Mouse (Mus musculus) forebrain, embryonic 15.5 days (tissue): ENCODE data around the gene Iqsec1. TPM values are rescaled to one million over a fixed set of nuclear protein-coding genes. Genes with fewer than 3 reads are reported as not detected.

Experiments used
- ATAC-seq: fragments of 200-750 bp; cut with Nextera tagmentation; replicated peaks from 2 replicates; pipeline ENCODE4 v1.8.0; 2017; ENCODE audit warnings: mild to moderate bottlenecking, moderate TSS enrichment, moderate library complexity
- H3K27ac ChIP-seq: fragments of 300-500 bp; sonication (generic); replicated peaks from 2 replicates; pipeline ENCODE4 v1.5.1; 2015; ENCODE audit warnings: mild to moderate bottlenecking, inconsistent platforms
- H3K27me3 ChIP-seq: fragments of 300-500 bp; sonication (generic); 2 replicates; pipeline ENCODE4 v1.6.1; 2015; ENCODE audit warnings: inconsistent platforms
- H3K36me3 ChIP-seq: fragments of 300-500 bp; sonication (generic); 2 replicates; pipeline ENCODE4 v1.6.1; 2015; ENCODE audit warnings: mild to moderate bottlenecking, inconsistent platforms
- H3K4me1 ChIP-seq: fragments of 300-500 bp; sonication (generic); 2 replicates; pipeline ENCODE4 v1.6.1; 2015; ENCODE audit warnings: inconsistent platforms
- H3K4me2 ChIP-seq: fragments of 300-500 bp; sonication (generic); replicated peaks from 2 replicates; pipeline ENCODE4 v1.6.1; 2015; ENCODE audit warnings: mild to moderate bottlenecking, inconsistent platforms
- H3K4me3 ChIP-seq: fragments of 300-500 bp; sonication (generic); 2 replicates; pipeline ENCODE4 v1.5.1; 2015; ENCODE audit warnings: mild to moderate bottlenecking, inconsistent platforms
- H3K9ac ChIP-seq: fragments of 300-500 bp; sonication (generic); replicated peaks from 2 replicates; pipeline ENCODE4 v1.6.1; 2015; ENCODE audit warnings: mild to moderate bottlenecking, inconsistent platforms
- H3K9me3 ChIP-seq: fragments of 300-500 bp; sonication (generic); 2 replicates; pipeline ENCODE4 v1.6.1; 2016; ENCODE audit warnings: inconsistent platforms
- WGBS: fragments of 180-500 bp; shearing (Covaris S2); methylation state at CpG from one replicate; pipeline ENCODE4 v1.1.7; 2015; ENCODE audit warnings: mixed read lengths; 5-methylcytosine and 5-hydroxymethylcytosine counted together
- polyA plus RNA-seq: library from polyadenylated mRNA; unstranded; fragments of >200 nt; fragmentation: Nextera tagmentation; extraction: Ambion mirVana; gene quantifications from 2 replicates; pipeline ENCODE4 v1.2.1, GENCODE M21; 2015

Gene Iqsec1
- polyA plus RNA-seq, 1 experiment from 2014 or later: 16.3 TPM

- no peaks in the 10 kb centered on the region for H3K36me3 ChIP-seq
- H3K27me3 ChIP-seq: no peaks in the 10 kb centered on the region
- 89% methylated on average over 6 of the region's 6 CpGs for whole genome bisulfite sequencing
- H3K4me3 ChIP-seq: no peak overlapping the region
- no peak overlapping the region for H3K4me2 ChIP-seq
- no peak for ATAC-seq
- H3K27ac ChIP-seq: no peak overlapping the region
- no peak overlapping the region for H3K9ac ChIP-seq
- no peaks in the 10 kb centered on the region for H3K9me3 ChIP-seq
- no peaks in the 10 kb centered on the region for H3K4me1 ChIP-seq
Observed at GRCm38 (mm10) chr6:90755613-90755941, 232.9 kb downstream of the Iqsec1 start.

GRCm38 (mm10) chr6:90754927-90755612 is 233.4 kb downstream of the Iqsec1 start:
- Histone ChIP-seq H3K4me3 (no peak overlapping the region), H3K4me1 (no peaks in the 10 kb centered on the region), H3K36me3 (no peaks in the 10 kb centered on the region), H3K9ac (no peak overlapping the region), H3K27me3 (no peaks in the 10 kb centered on the region), H3K4me2 (no peak overlapping the region), H3K27ac (no peak overlapping the region), H3K9me3 (no peaks in the 10 kb centered on the region)
- ATAC-seq: no peak
- WGBS: 83% methylated on average over 7 of the region's 7 CpGs

- Histone ChIP-seq H3K36me3 (no peaks in the 10 kb centered on the region), H3K4me2 (no peak overlapping the region), H3K4me1 (no peaks in the 10 kb centered on the region), H3K9ac (no peak overlapping the region), H3K27me3 (no peaks in the 10 kb centered on the region), H3K9me3 (no peaks in the 10 kb centered on the region), H3K4me3 (no peak overlapping the region), H3K27ac (no peak overlapping the region)
- no peak for ATAC-seq
- WGBS: 95% methylated on average over 2 of the region's 2 CpGs
Observed at GRCm38 (mm10) chr6:90754093-90754492, 234.4 kb downstream of the Iqsec1 start.

- ATAC-seq: no peak
- no peak overlapping the region for H3K27ac ChIP-seq
Observed at GRCm38 (mm10) chr6:90753656-90754055, 234.8 kb downstream of the Iqsec1 start.

GRCm38 (mm10) chr6:90751624-90752023 is 236.9 kb downstream of the Iqsec1 start:
- WGBS: 89% methylated on average over 3 of the region's 3 CpGs
- no peak overlapping the region for H3K4me2 ChIP-seq

More at GRCm38 (mm10) chr6:90753656-90754055, 234.8 kb downstream of the Iqsec1 start:
- Histone ChIP-seq H3K4me1 (no peaks in the 10 kb centered on the region), H3K4me2 (no peak overlapping the region), H3K4me3 (no peak overlapping the region), H3K9ac (no peak overlapping the region), H3K27me3 (no peaks in the 10 kb centered on the region), H3K9me3 (no peaks in the 10 kb centered on the region), H3K36me3 (no peaks in the 10 kb centered on the region)

GRCm38 (mm10) chr6:90750091-90750490 is 238.4 kb downstream of the Iqsec1 start:
- Histone ChIP-seq H3K9ac (no peak overlapping the region), H3K4me2 (no peak overlapping the region), H3K4me1 (peaks cover 14% of the 10 kb centered on the region), H3K27me3 (no peaks in the 10 kb centered on the region), H3K36me3 (no peaks in the 10 kb centered on the region), H3K4me3 (no peak overlapping the region), H3K27ac (no peak overlapping the region), H3K9me3 (no peaks in the 10 kb centered on the region)
- ATAC-seq: no peak
- 69% methylated on average over 2 of the region's 2 CpGs for WGBS

More at GRCm38 (mm10) chr6:90751624-90752023, 236.9 kb downstream of the Iqsec1 start:
- no peak for ATAC-seq
- Histone ChIP-seq H3K4me3 (no peak overlapping the region), H3K4me1 (peaks cover 5% of the 10 kb centered on the region), H3K36me3 (no peaks in the 10 kb centered on the region), H3K9ac (no peak overlapping the region), H3K27ac (no peak overlapping the region), H3K9me3 (no peaks in the 10 kb centered on the region), H3K27me3 (no peaks in the 10 kb centered on the region)

GRCm38 (mm10) chr6:90749414-90749937 is 239.0 kb downstream of the Iqsec1 start:
- Histone ChIP-seq H3K4me3 (no peak overlapping the region), H3K27me3 (no peaks in the 10 kb centered on the region), H3K36me3 (no peaks in the 10 kb centered on the region), H3K27ac (no peak overlapping the region), H3K9ac (no peak overlapping the region), H3K9me3 (no peaks in the 10 kb centered on the region), H3K4me2 (no peak overlapping the region), H3K4me1 (peaks cover 14% of the 10 kb centered on the region)
- no peak for ATAC-seq
- 86% methylated on average over 4 of the region's 4 CpGs for WGBS

GRCm38 (mm10) chr6:90748976-90749375 is 239.5 kb downstream of the Iqsec1 start:
- Histone ChIP-seq H3K36me3 (no peaks in the 10 kb centered on the region), H3K27ac (no peak overlapping the region), H3K4me1 (peaks cover 14% of the 10 kb centered on the region), H3K9me3 (no peaks in the 10 kb centered on the region), H3K27me3 (no peaks in the 10 kb centered on the region), H3K4me2 (no peak overlapping the region), H3K4me3 (no peak overlapping the region), H3K9ac (no peak overlapping the region)
- ATAC-seq: no peak

GRCm38 (mm10) chr6:90746331-90746864 is 242.1 kb downstream of the Iqsec1 start:
- no peak overlapping the region for H3K4me3 ChIP-seq
- 0 out of 2 replicates have a peak overlapping the region, but pooled peaks have one; percentile 27 for H3K27ac ChIP-seq
- no peaks in the 10 kb centered on the region for H3K36me3 ChIP-seq
- 26% methylated on average over 3 of the region's 3 CpGs for WGBS
- H3K9me3 ChIP-seq: no peaks in the 10 kb centered on the region
- peaks cover 14% of the 10 kb centered on the region for H3K4me1 ChIP-seq
- H3K27me3 ChIP-seq: no peaks in the 10 kb centered on the region
- ATAC-seq: peak; percentile 91
- H3K9ac ChIP-seq: no peak overlapping the region
- H3K4me2 ChIP-seq: no peak overlapping the region

- no peaks in the 10 kb centered on the region for H3K9me3 ChIP-seq
- 0 out of 2 replicates have a peak overlapping the region, but pooled peaks have one; percentile 1 for H3K27ac ChIP-seq
- WGBS: 79% methylated on average over 3 of the region's 3 CpGs
- H3K9ac ChIP-seq: no peak overlapping the region
- H3K4me1 ChIP-seq: peaks cover 14% of the 10 kb centered on the region
- no peak overlapping the region for H3K4me2 ChIP-seq
- no peaks in the 10 kb centered on the region for H3K36me3 ChIP-seq
- ATAC-seq: no peak
- no peak overlapping the region for H3K4me3 ChIP-seq
- no peaks in the 10 kb centered on the region for H3K27me3 ChIP-seq
Observed at GRCm38 (mm10) chr6:90745401-90746198, 242.9 kb downstream of the Iqsec1 start.

- Histone ChIP-seq H3K4me1 (peaks cover 16% of the 10 kb centered on the region), H3K36me3 (no peaks in the 10 kb centered on the region), H3K4me2 (no peak overlapping the region), H3K4me3 (no peak overlapping the region), H3K27me3 (no peaks in the 10 kb centered on the region), H3K27ac (no peak overlapping the region), H3K9me3 (no peaks in the 10 kb centered on the region), H3K9ac (no peak overlapping the region)
- ATAC-seq: no peak
- 38% methylated on average over 1 of the region's 1 CpGs for WGBS
Observed at GRCm38 (mm10) chr6:90742453-90742852, 246.0 kb downstream of the Iqsec1 start.

GRCm38 (mm10) chr6:90741717-90742116 is 246.8 kb downstream of the Iqsec1 start:
- no peak overlapping the region for H3K4me2 ChIP-seq
- H3K36me3 ChIP-seq: no peaks in the 10 kb centered on the region
- no peak overlapping the region for H3K27ac ChIP-seq
- no peak overlapping the region for H3K4me3 ChIP-seq
- ATAC-seq: no peak
- no peak overlapping the region for H3K9ac ChIP-seq
- 93% methylated on average over 5 of the region's 5 CpGs for WGBS
- H3K27me3 ChIP-seq: no peaks in the 10 kb centered on the region
- H3K9me3 ChIP-seq: no peaks in the 10 kb centered on the region
- peaks cover 18% of the 10 kb centered on the region for H3K4me1 ChIP-seq
